Mouse (Mus musculus): ENCODE data around the gene Ryr2. TPM values are rescaled to one million over a fixed set of nuclear protein-coding genes. Genes with fewer than 3 reads are reported as not detected.

Ryr2 gene
- total RNA-seq, 2 experiments from 2014 or later = not detected

DNA sequence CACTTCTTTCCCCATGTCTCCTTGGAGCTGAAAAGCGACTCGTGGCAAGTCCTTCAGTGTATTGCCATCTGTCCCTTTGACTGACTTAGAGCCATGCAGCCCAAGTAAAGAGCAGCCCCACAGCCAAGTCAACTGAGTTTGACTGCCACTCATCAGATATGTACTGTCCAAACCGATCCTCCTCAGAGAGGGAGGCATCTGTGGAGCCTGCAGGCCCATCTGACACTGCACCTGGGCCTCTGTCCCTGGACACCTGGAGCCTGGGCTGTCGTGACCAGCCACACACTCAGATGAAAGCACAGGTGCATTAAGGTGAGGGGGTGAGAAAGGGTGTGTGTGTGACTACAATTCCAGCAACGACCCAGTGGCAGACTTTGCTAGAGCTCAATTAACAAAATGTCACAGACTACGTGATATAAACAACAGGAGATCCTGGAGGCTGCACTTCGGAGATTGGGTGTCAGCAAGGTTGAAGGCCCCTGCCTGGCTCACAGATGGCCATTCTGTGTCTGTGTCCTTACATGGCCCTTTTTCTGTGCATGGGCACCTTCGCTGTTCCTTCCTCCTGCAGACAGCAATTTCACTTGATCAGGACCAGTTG lies 63.8 kb downstream of the Ryr2 start:
- no peak for ATAC-seq (replicated peaks; ENCODE audit: low FRiP score, poor library complexity, severe bottlenecking)

DNA sequence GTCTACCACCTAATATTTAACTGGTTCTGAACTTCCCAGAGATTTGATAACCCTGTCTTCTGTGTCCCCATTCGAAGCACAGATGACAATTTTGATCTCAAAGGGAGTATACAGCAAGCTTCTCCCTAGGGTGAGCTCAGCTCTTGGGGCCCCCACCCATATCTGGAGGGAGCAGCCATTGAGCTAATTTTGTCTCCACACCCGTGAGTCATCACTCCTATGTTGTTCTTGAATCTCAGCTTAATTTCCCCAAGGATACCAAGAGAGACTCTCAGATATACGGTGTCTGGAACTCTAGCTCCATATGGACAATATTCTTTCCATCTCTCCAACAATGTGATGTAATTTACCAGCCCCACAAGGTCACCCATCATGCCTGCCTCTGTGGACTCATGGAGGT lies 66.8 kb downstream of the Ryr2 start:
- ATAC-seq (replicated peaks; ENCODE audit: low FRiP score, poor library complexity, severe bottlenecking) = no peak

DNA sequence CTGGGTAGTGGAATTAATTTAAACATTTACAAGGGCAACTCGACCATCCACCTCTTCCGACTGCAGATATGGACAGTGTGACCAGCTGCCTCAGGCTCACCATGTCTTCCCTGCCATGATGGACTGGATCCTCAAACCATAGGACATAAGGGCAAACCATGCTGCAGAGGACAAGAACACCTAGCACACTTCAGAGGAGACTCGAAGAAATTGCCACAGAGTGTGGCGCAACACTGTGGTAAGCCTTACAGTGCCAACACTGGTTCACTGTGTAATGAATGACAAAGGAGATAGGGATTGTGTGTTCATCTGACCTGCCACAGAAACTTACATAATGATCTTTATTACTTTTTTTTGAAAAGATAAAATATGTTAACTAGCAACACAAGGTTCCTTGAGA lies 68.1 kb downstream of the Ryr2 start:
- no peak for ATAC-seq (replicated peaks; ENCODE audit: low FRiP score, poor library complexity, severe bottlenecking)

DNA sequence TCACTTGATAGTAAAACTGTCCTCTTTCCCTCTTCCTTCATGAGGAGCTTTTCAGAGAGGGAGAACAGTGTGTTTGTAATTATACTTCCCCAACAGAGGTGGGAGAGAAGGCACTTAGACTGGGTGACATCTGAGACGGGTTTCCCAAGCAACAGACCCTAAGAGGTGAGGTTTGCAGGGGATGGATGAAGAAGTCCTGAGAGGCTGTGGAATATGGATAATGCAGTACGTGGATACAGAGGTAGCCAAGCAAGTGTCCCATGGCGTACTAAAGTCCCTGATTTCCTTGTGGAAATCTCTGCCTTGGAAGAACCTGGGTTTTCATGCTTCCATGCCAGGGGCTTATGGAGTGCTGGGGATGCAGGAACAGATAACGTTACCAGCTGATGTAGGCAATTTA lies 69.5 kb downstream of the Ryr2 start:
- ATAC-seq (replicated peaks; ENCODE audit: low FRiP score, poor library complexity, severe bottlenecking) = no peak

DNA sequence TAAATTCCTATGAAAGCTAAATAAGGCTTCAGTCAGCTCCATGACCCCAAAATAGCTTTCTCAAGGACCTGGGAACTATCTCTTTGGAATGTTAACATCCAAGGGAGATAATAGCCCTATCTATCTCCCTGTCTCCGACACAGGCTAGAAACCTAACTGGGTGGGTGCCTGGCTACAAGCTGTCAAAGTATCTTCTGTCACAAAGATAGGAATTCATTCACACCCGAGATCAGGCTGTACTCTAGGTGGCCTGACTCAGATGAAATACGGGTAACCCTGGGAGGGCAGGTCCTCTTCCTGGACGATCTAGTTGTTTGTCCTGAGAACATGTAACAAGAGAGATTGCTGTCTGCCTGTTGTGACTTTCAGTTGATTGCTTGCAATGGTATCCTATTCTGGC lies 69.9 kb downstream of the Ryr2 start:
- ATAC-seq (replicated peaks; ENCODE audit: low FRiP score, poor library complexity, severe bottlenecking) = no peak

DNA sequence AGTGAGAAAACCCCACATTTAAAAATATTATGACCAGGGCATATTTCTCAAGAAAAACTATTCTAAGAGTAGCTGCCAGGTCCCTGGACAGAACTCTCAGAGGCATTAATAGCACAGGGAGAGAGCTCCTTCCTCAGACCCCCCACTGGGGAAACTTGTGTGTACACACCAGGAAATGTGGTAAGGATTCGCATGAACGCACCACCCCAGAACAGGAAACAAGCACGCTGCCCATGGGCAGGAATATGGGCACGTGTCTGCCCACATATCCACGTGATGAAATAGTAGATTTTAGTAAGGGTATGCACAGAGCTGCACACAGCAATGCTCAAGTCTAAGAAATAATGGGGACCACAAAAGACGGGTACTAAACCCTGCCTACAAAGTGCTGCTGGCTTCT lies 72.8 kb downstream of the Ryr2 start:
- ATAC-seq (replicated peaks; ENCODE audit: low FRiP score, poor library complexity, severe bottlenecking) = no peak

DNA sequence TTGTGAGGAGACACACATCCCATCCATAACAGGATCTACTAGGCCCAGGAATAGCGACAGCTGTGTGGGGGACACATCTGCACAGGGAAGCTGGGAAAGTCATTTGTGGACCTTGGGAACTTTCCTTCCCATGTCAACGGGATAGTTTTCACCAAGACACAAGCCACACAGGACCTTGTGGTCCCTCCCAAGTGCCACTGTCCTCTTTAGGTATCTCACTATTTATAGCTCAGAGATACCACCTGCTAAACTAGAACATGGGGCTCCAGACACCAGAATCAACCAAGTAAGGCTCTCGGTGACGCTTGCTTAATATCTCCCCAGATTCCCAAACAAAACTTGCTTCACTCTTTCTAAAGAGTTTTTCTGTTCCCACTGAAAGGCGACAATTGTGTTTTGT lies 73.5 kb downstream of the Ryr2 start:
- no peak for ATAC-seq (replicated peaks; ENCODE audit: low FRiP score, poor library complexity, severe bottlenecking)

DNA sequence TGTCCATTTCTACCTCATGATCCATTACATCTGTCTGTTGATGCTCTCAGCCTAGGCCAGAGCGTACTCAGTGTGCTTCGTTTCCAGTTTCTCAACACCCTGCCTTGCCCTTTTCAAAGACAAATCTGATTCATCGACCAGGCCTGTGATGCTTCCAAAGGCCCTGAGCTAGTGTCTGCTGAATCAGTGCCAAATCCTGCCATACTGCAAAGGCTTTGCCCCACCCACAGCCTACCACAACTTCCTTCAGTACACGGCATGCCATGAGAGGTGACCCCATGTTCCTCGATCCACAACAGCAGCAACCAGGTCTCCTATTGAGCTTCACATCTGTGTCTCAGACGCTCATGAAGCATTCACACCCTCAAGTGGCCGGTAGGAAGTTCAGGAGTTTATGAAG lies 76.9 kb downstream of the Ryr2 start:
- no peak for ATAC-seq (replicated peaks; ENCODE audit: low FRiP score, poor library complexity, severe bottlenecking)

DNA sequence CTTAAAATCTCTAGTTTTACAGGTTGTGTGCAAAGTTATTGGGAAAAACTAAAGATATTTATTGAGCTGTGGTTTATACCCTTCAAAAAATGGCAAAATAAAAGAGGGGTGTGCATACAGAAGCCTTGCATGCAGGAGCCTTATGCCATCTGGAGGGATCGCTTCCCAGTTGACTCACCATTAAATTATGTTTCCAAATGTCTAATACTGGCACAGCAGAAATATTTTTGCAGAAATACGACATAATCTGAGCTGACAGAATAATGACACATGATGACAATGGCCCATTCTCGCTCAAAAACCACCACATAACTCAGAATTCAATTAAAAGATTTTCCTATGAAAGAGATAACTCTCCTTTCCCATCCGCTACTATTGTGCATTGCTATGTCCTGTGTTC lies 77.4 kb downstream of the Ryr2 start:
- no peak for ATAC-seq (replicated peaks; ENCODE audit: low FRiP score, poor library complexity, severe bottlenecking)

DNA sequence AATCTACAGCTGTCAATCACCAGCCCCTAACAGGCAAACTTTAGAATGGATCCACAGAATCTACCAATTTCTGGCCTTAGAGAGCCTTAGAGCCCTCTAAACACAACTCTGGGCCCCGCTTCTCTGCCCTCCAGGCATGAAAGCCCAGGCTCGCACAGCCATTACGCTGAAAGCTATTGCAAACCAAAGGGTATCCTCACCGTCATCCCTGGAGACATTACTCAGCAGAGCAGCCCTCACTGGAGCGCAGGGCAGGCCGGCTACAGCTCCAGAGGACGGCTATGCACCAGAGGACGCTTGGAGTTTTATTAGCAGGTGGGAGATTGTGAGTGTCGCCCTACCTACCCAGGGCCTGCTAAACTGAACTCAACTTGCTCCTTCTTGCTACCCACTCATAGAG lies 88.7 kb downstream of the Ryr2 start:
- ATAC-seq (replicated peaks; ENCODE audit: low FRiP score, poor library complexity, severe bottlenecking) = no peak

DNA sequence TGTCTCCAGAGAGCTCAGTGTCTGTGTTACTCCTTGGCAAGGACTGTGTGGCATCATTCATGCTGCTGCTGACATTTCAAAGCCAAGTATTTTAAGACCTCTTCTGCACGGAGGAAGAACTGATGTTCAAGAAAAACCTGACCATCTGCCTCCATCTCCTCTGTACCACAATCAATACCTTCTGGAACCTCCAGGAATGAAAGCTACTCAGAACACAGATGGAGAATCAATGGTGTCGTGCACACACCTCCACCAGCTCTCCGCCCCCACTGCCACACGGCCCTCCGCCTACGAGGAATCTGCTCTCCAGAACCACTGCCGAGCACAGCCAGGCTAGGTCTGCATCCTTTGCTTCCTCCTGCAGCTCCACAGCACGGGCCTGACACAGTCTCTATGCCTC lies 92.8 kb downstream of the Ryr2 start:
- no peak for ATAC-seq (replicated peaks; ENCODE audit: low FRiP score, poor library complexity, severe bottlenecking)

DNA sequence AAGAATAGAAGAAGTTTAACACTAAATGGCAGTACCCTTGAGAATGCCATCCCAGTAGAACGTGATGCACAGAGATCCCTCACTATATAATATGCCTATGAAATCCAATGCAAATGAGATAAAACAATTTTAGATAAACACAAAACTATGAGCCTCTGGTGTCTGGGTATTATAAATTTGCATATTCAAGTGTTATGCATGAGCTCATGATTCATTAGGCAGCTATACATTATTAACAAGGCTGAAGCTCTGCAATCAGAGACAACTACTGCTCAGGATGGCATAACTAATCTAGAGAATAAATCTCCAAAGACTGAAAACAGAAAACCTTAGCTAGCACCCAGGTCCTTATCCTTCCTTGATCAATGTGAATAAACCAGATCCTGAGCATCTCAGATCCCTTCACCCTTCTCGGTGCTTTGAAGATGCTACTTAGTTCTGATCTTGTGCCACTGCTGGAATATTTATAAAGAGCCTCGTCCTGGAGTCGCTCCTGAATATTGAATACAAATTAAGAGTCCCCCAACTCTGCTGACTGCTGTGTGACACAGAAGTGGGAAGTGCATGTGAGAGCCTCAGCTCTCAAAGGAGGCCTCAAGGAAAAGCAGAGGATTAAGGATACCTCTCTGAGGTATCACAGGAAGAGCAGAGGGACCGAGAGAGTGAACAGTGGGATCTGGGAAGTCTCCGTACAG lies 97.6 kb downstream of the Ryr2 start:
- no peak for ATAC-seq (replicated peaks; ENCODE audit: low FRiP score, poor library complexity, severe bottlenecking)

DNA sequence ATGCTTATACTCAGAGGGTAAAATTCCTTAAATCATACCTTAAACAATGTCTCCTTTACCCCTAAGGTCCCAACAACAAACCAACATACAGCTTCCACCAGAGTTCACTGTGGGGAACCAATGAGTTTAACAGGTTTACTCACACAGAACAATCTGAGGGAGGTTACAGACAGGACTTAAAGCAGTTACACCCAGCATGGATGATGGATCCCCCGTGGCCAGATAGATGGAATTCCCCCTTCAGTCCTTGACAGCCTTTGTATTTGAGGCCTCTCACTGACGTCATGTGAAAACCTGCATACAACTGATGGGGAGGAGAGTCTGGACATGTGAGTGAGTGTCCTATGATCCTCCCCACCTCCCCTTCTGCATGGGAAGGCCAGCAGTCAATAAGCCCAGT lies 99.2 kb downstream of the Ryr2 start:
- ATAC-seq (replicated peaks; ENCODE audit: low FRiP score, poor library complexity, severe bottlenecking) = no peak

DNA sequence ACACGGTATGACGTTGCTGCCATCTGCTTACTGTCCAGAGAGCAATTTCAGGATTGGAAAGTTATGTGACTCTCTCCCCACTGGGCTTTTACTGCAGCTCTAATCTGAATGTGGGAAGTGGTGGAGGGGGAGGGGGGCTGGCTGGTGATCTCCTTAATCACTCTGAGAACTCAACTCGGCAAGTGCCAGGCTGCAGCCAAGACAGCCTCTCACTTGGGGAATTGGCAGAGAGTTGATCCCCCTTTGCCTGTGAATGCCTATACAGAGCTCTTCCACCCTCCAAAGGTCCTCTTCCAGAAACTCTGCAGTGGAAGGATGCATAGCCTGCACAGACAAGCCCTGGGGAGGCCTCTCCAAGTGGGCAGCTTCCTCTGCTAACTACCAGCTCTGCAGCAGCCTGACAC lies 104.9 kb downstream of the Ryr2 start:
- ATAC-seq (replicated peaks; ENCODE audit: low FRiP score, poor library complexity, severe bottlenecking) = no peak

DNA sequence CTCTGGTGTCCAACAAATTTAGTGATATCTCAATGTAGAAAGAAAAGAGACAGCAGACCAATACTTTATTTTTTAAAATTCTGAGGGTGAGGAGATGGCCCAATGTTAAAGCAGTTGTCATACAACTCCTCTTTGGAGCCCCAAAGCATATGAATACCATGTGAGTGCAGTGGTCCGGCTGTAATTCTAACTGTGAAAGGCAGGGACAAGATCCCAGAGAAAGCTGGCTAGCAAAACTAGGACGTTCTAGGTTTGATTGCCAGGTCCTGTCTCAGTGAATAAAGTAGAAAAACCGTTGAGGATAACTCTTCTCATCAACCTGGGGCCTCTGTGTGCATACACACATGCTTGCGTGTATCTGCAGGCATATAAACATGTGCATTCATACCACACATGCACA lies 106.9 kb downstream of the Ryr2 start:
- ATAC-seq (replicated peaks; ENCODE audit: low FRiP score, poor library complexity, severe bottlenecking) = no peak

DNA sequence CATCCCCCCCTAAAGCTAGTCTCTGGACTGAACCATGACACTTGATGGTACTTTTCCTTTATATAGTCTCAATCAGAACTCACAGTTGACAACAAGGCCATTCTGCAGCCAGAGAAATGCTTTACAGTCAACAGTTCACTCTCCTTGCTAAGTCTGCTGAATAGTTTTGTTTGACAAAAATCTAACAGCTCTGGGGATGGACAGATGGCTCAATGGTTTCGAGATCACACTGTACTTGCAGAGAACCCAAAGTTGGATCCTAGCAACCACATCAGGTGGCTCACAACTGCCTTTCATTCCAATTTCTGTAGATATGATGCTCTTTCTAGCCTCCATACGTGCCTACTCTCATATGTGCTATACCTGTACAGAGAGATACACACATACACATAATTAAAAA lies 109.4 kb downstream of the Ryr2 start:
- no peak for ATAC-seq (replicated peaks; ENCODE audit: low FRiP score, poor library complexity, severe bottlenecking)

DNA sequence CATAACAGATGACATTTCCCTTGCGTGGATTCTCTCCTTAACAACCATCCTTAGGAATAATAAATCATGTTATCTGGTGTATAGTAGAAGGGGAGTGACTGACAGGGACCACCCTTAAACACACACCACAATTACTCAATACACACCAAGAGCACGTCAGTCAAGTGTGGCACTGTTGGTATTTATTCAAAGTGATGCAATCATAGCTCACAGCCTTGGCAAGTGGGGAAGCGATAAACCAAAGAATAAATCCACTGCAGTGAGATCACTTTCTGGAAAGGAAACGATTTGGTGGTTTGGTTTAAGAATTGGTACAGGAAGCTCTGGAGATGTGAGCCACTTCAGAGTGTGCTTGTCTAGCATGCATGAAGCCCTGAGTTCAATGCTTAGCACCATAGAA lies 119.2 kb downstream of the Ryr2 start:
- ATAC-seq (replicated peaks; ENCODE audit: low FRiP score, poor library complexity, severe bottlenecking) = no peak

DNA sequence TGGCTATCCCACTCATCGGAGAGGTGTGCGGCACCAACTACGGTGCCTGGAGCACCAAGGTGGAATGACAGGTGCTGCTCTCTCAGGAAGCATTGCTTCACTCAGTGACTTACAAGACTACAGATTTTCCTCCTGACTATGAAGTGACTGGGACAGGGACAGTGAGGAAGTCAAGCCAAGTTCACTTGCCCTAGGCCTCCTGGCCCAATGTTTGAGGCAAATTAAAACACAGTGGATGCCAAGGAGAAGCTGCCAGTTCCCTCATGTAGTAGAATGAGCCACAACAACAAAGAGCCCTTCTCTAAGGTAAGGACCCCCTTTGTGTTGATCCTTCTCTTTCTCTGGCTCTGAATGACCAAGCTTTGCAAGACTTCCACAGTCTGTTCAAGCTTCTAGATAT lies 121.7 kb downstream of the Ryr2 start:
- no peak for ATAC-seq (replicated peaks; ENCODE audit: low FRiP score, poor library complexity, severe bottlenecking)

DNA sequence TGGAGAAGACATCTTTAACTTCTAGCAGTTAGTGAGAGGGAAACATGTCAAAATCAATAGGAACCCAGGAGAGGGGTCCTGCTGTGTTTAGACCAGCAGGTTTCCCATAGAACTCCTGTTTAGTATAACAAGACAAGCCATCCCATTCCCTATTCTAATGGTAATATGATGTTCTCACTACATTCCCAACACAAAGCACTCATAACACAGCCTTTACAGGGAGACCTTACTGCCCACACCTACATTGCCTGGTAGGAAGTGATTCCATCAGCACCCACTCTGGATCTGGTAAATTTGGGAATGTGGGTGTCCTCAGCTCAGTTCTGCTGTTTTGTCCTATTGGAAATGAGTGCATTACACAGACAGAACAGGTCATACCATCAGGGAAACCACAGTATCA lies 127.7 kb downstream of the Ryr2 start:
- no peak for ATAC-seq (replicated peaks; ENCODE audit: low FRiP score, poor library complexity, severe bottlenecking)

DNA sequence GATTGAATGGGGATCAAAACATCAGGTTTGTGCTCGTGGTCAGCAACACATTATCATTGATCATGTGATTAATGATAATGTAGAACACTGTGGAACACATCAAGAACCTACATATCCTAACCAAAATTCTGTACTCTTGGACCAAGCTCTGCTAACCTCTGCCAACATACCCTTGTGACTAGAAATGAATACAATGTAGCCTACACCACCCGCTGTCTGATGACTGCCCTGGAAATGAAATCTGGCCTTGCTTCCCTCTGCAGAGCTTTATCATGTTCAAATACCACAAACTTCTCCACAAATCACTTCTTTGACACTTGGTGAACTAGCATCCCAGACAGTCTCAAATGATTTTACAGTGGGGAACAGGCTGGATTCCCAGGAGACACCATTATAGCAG lies 128.4 kb downstream of the Ryr2 start:
- no peak for ATAC-seq (replicated peaks; ENCODE audit: low FRiP score, poor library complexity, severe bottlenecking)

DNA sequence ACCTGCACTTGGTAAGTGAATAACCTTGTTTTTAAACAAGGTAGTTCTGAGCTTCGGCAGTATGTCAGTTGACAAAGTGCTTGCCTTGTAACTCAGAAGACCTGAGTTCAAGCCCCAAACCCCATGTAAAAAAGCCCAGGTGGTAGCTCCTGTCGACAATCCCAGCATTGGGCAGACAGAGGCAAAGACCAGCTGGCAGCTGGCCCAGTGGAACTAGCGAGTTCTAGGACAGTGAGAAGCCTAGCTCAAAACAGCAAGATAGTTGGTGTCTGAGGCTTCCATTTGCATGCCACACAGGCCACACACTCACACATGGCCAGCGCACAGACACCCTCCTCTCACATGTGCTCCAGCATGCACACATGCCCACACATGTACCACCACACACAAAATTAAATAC lies 129.1 kb downstream of the Ryr2 start:
- no peak for ATAC-seq (replicated peaks; ENCODE audit: low FRiP score, poor library complexity, severe bottlenecking)

DNA sequence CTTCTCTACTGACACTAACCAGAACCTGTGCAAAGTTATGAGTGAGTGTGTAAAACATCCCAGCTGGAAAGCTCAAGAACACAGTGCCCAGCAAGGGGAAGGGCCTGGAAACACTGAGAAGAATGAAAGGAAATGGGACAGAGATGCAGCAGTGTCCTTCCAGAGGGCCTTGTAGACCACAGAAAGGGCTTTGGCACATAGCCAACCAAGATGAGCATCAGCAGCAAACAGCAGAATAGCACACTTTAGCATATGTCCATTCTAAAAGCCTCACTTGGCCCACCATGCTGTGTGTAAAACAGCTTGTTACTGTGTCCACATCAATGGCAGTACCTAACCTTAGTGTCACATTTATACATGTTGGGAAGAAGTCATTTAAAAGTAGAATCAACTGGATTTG lies 142.4 kb downstream of the Ryr2 start:
- ATAC-seq (replicated peaks; ENCODE audit: low FRiP score, poor library complexity, severe bottlenecking) = no peak

Measured in erythroid progenitor cell, adult 5-6 weeks (primary cell).